Mouse (Mus musculus) thymus, postnatal 4 days (tissue): ENCODE results near the gene Zfp110.
"Not testable (repeated sequence)": the region's sequence is repeated elsewhere in the genome, so short reads cannot be mapped to it uniquely, and the experiment has no call there.

Source experiments
- DNase-seq: peaks from one replicate; pipeline ENCODE4 v3.0.0; 2021

The Zfp110 gene

DNA sequence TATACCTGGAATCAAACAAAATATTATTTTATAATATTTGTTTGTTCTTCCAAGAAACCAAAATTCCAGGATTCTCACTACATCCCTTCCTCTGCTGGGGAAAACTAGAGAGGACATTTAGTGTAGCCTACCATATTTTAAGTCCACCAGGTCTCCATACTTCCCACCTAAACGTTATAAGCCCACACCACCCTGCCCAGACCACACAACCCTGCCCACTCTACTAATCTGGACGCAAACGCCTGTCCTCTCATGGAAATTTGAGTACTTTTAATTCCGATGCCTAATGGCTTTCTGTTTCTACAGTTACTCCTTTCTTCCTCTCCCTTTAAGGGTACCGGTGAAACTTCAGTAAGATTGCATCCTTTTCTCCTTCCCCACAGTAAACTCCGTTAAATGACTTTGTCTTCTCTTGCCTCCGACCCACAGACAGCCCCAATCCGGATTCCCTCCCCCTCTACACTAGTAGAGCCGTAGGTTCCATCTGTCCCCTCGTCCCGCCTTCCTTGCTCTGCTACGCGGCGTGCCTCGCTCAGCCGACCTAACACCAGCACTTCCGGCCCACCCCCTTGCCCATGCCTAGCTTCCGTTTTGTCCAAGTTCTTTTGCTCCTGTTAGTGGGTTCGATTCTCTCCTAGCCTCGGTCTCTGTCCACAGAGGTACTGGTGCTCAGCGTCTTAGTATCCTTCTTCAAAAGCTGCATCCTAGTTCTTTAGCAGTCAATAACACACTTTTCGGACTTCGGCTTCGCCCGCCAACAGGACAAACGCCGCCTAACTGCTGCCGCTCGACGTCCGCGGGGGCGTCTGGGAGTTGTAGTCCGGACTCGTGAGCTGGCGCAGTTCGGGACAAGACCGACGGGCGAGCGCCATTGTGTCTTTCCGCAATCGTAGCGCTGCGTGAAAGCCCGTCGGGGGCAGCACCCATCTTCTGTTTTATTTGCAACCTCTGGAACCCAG, at the start of gene Zfp110:
Gene Zfp110 (plus strand): TSS at position 600 of the 959 bp plus-strand sequence.
- DNase-seq = peak; percentile 94

DNA sequence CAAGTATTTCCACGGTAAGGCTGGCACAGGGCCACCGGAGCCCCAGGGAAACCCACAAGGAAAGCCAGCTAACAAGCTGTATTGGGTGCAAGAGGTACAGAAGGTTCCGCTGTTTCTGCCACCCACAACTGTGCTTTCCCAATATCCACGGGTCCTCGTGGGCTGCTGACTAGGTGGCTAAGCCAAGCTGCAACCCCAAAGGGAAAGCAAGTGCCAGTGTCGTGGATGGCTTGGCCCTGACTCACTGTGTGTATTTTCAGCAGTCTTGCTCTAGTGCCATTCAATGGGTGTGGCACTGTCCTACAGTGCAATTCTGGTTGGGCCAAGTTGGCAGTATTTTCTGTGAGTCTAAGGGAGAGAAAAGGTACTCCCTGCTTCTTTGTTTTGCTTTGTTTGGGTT, 47.2 kb upstream of the Zfp110 start:
- DNase-seq = no peak

DNA sequence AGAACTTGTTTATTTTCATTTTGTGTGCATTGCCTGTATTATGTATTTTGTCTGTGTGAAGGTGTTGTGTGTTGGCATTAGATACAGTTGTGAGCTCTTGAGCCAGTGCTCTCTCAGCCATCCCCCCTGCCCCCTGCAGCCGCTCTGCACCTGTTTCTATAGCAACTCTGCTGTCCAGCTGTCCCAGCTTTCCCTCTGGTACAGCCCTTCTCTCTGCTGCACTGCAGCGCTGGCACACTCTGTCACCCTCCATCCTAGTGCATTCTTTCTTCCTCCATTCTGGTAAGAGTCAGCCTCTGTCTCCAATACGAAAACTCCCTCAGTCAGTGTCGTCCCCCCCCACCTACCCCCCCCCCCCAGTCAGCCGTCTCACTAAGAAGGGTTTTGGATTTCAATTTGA, 46.5 kb upstream of the Zfp110 start:
- DNase-seq = no peak

DNA sequence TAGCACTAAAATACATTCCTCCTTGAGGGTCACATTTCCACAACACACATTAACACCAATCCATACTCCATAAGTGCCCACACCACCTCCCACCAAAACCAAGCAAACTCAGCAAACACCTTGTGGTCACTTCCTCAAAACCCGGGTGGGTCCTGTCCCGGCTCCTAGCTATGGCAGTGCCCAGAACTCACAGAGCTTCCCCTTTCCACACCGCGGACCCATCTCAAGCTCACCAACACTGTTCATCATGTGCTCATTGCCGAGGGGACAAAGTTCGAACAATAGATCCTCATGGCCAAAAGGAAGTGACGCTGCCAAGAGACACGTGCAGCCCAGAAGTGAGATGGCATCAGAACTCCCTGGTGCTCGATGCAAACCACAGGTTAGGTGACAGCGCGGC, 41.9 kb upstream of the Zfp110 start:
- DNase-seq = not testable (repeated sequence)

DNA sequence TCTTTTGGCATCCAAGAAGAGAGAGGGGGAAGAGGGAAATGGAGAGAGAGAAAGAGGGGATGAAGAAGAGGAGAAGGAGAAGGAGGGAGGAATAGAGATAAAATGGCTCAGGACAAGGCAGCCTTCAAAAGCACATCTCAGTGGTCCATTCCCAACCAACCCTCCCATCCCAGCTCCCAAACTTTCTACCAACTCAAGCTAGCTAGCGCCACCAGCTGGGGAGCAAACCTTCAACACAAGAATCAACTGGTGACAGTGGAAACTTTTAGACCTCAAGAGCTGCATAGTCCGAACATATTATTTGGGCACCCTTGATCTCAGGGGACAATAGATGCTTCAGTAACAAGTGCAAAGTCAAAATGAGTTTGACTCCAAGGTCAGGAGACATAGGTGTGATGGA, 36.6 kb upstream of the Zfp110 start:
- DNase-seq = no peak

DNA sequence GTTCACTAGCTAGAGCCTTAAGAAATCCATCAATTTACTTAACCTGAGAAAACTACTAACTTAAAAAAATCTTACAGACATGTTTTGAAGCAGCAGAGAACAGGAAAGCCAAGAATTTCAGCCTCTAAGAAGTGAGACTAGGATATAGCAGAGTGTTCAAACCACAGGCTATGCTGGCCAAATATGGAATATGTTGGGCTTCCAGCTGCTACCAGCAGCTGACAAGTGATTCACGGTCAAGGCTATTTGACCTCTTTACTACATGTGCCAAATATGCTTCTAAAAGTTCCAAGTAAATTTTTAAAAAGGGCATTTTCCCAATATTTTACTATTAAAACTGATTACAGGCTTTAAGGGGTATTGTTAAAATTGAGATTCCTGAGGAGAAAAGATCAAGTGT, 35.0 kb upstream of the Zfp110 start:
- DNase-seq = no peak

DNA sequence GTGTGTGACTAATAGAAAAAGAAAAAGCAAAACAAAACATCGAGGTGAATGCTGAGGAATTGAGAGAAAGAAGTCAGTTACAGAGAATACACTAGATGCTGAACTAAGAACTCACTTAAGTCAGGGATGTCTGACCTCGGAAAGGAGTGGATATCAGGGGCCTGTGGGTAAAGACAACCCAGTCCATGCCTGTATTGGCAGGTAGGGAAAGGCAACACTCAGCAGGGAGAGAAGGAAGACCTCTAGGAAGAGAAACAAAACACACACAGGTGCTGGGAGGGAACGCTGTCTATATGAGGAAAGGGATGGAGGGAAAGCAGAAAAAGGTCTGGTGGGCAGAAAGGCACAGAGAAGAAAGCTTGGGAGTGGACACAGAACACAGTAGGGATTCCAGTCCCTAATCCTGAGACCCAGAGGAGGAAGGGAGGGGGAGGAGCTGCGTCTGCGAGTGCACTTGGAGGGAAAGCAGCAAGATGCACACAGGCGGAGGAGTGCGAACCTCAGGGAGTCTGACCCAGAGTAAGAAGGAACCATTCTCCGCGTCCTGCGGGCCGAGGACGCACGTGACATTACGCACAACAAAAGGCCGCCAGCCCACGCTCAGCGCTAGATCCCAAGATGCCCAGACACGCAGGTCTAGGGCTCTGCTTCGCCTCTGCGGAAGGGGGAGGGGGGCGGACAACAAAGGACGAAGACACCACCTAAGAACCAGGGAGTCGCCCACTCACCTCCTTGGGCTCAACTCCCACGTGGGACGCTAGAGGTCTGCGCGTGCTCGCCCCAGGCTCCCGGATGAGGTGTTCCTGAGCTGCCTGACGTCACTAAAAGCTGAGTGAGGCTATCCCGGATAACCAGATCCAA, 31.5 kb upstream of the Zfp110 start, which contains the start of gene Zscan18:
Gene Zscan18 (minus strand): TSS at position 770 of the 861 bp plus-strand sequence.
- DNase-seq = peak; percentile 70

DNA sequence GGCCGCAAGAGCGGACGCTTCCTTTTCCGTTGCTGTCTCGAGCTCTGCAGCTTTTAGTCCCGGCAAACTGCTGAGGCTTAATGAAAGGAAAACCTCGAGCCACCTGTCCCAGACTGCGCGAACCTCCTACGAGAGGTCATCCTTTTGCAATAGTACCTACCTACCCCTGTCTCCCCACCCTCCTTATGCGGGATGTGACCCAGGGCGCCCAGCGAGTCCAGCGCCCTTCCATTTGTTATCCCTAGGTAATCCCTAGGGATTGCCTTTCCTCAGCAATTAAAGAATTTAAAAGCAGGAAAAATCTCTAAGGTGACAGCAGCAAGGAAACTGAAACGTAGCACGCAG, 30.9 kb upstream of the Zfp110 start:
- no peak for DNase-seq

DNA sequence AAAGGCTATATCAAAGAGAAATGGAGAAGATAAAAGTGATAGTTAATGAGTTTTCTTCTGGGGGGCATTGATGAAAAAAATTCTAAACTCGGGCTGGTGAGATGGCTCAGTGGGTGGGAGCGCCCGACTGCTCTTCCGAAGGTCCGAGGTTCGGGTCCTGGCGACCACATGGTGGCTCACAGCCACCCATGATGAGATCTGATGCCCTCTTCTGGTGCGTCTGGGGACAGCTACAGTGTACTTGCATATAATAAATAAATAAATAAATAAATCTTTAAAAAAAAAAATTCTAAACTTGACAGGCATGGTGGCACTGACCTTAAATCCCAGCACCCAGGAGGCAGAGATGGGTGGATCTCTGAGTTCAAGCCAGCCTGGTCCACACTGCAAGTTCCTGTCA, 19.0 kb upstream of the Zfp110 start:
- DNase-seq = peak; percentile 31

DNA sequence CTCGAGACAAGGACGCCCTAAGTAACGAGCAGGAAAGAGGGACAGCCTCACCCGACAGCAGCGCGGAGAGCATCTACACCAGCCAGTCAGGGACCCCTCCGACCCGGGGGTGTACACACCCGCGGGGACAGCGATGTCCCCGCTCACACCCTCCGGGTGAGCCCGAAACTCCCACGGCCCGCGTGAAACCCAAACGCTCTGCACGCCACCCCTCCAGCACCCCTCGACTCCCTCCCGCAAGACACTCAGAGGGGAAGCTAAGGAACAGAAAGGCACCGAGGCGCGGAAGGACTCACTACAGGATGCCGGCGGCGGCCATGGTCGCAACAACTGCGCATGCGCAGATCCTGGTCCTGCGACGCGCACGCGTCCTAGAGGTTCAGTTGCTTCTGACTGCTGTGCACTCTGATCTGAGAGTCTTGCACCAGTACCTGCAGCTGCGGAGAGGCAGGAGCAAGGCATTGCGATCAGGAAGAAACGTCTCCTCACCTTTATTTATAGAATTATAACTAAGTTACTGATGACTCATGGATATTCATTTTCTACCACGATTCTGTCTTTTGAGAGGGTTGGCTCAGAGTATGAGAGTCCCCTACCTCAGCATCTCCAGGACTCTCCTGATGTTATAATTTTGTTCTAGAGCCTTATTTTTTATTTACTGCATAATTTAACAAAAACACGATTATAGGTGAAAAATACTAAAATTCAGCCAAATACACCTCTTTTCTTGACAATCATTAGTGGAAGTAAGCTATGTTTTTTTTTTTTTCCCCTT, 15.9 kb upstream of the Zfp110 start, which contains the start of gene Zfp329:
Gene Zfp329 (minus strand): TSS at position 338 of the 775 bp plus-strand sequence.
- peak; percentile 97 for DNase-seq

DNA sequence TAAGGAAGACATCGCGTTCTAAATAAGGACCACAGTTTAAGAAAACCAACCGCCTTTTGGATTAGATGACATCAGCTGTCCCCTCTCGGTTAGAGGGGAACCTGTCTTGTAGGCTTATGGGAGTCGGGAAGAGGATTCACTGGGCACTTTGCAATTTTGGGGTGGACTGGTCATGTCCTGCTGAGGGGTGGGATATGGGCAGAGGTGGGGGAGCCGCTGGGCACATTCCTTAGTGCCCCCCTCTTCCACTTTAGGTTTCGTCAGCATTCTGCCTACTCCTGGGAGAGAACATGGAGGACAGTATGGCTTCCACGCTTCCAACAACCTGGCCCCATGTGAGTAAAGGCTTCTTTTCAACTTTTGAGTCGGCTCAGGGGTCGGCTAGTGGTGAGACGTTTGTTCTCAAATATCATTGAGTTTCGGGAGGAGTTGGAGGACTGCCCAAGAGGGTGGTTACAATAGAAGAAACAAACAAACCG, 671 bp downstream of the Zfp110 start:
- peak; percentile 33 for DNase-seq

DNA sequence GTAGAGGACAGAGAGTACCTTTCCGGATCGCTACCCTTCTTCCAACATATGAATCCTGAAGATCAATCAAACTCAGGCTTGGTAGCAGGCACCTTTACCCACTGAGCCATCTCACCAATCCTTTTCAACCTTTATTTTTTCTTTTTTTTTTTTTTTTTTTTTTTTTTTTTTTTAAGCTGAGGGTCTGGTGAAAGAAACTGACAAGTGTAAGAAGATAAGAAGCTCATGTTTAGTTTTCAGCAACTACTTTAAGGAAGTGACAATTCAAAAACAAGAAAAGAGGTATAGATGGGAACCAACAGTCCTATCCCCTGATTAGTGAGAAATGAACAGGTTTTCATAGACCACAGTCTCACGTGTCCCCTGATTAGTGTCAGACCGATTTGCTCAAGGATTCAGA, 1.2 kb downstream of the Zfp110 start:
- no peak for DNase-seq

DNA sequence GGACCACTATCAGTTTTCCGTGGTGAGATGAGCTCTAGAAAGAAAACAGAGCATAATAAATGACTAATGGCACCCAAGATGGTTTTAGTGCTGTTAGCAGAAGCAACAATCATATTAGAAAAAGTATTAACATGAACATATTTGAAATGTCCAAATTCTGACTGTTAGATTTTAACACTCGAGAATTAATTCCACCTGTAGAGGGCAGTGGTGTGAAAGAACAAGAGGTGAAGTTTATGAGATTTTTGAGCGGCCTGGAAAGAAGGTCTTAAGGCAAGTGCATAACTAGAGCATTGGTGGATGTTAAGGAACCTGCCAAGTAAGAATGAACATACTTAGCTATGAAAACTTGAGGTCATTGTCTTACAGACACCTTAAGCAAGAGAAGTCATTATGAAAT, 39.7 kb downstream of the Zfp110 start:
- no peak for DNase-seq

DNA sequence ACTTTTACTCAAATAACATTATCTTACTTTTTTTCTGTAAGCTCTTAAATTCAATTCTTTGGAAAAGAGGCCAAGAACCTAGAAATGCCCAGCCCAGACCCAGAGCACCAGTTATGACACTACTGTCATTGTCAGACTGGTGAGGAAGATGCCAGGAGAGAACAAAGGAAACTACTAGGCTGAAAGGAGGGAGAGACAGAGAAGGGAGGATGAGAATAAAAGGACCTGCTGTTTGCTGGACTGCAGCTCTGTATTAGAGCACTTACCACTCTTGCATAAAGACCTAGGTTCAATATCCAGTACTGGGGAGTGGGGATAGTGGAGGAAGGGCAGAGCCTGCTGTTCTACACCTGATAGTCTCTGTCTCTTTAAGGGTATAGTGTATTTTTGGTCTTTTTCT, 45.5 kb downstream of the Zfp110 start:
- DNase-seq = no peak

DNA sequence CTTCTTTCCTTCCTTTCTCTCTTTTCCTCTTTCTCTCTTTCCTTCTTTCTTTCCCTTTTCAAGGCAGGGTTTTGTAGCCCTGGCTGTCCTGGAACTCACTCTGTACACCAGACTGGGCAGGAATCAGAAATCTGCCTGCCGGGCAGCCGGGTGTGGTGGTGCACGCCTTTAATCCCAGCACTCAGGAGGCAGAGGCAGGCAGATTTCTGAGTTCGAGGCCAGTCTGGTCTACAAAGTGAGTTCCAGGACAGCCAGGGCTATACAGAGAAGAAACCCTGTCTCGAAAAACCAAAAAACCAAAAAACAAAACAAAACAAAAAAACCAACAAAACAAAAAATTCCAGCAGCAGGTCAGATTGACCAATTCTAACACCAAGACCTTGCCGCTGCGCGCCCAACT, 45.9 kb downstream of the Zfp110 start:
- not testable (repeated sequence) for DNase-seq

DNA sequence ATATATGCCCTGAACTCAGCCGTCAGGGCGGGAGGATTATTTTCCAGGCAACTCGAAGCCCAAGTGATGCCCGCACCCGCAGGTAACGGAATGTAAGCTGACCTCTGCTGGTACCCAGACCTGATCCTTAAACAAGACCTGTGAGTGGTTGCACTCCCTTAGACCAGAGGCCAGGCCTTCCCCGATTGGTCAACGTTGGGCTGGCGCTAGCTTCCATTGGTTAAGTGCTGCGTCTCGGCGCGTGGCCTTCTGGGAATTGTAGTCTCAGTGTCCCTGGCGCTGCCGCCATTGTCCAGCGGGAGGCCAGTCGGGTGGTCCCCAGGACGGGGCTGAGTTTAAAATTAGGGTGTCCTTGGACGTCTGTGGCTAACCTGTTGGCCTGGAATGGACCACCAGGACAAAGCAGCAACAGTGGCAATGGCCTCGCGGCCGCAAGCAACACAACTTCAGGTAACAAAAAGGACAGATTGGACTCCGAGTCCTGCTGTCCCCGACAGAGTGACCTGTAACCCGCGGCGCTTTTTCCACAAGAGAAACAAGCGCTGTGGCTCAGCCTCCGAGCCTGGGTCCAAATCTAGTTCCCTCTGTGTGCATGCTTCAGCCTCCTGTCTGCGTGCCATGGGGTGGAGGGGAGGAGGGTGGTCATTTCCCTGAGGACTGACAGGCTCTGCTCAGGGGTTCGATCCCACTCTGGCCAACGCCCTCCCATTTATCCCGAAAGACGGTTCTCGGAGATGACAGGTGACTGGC, 46.5 kb downstream of the Zfp110 start, which contains the start of gene Zfp128:
Gene Zfp128 (plus strand): TSS at position 267 of the 750 bp plus-strand sequence.
- DNase-seq = peak; percentile 92

DNA sequence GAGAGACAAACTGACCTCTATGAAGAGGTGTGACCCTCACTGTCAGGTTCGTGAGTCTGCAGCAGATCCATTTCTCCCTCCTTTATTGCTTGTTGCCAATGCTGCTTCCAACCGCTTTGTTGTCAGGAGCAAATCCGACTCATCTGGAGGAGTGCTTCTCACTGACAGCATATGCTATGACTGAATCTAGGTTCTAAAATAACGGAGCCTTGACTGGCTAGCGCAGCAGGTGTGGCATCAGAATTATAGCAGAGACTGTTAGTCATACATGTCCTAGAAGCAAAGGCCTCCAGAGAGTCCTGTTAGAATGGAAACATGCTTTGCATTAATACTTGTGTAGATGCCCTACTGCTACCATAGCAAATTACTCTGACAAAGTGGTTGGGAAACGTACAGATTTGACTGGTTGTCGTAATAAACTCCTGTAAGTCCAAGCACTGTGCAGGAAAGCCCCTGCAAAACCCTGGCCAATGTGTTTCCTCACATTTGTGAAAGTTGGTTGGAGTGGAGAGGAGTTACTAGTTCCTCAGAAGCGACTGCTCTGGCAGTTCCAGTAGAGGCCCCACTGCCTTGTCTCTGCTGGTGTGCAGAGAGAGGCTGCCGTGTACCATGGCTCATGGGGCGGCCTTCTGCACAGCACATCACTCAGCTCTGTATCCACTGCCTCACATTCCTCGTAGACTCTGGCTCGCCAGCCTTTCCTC, 52.2 kb downstream of the Zfp110 start:
- no peak for DNase-seq

DNA sequence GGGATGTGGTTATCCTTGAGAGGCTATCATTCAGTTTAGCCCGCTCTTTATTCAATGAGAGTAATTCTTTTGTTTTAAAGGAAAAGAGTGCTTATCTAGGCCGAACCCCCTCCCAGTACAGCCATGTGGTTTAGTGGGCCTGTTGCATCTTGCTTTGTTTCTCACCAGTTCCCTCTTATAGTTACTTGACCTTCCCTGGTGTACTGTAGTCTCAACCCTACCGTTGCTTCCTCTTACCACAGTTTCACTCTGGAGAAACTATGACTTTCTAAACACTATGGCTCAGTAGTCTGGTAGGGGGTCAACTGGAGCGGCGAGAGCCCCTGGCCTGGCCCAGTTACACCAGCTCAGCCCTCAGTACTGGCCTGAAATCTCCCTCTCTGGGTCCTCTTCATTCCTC, 53.0 kb downstream of the Zfp110 start:
- no peak for DNase-seq

DNA sequence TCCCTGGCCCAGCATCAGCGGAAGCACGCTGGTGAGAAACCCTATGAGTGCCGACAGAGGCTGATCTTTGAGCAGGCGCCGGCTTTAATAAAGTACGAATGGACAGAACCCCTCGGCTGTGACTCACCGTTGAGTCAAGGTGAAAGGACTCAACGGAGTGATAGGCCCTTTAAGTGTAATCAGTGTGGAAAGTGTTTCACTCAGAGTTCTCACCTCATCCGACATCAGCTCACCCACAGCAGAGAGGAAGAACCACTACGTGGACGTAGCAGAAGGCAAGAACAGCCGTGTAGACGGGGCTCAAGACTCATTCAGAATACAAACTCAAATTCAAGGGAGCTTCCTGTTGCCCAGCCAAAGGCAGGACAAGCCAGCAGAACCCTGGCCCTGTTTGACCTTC, 56.4 kb downstream of the Zfp110 start:
- DNase-seq = no peak

DNA sequence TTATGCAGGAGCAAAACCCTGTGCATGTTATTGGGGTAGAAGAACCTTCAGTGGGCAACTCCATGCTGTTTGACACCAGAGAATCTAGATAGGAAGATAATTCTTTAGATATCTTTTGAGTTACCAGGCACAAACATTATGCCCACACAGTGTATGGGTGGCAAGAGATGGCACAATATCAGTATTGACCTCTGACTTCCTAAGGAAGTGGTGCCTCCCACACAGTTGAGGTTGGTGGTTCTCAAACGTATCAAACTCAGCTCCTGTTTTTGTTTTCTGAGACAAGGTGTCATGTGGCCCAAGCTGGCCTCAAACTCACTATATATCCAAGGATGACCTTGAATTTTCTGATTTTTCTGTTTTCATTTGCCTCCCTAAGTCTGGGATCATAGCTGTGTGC, 56.8 kb downstream of the Zfp110 start:
- DNase-seq = no peak
